Mouse (Mus musculus): ENCODE measurements around the gene Prss8. TPM values are rescaled to one million over a fixed set of nuclear protein-coding genes. Genes with fewer than 3 reads are reported as not detected.
"Not testable (repeated sequence)": the region's sequence is repeated elsewhere in the genome, so short reads cannot be mapped to it uniquely, and the experiment has no call there.

Gene Prss8
- total RNA-seq (2014; fragmentation: Nextera tagmentation) (not detected in 2 replicates), total RNA-seq (2017) (0.52 TPM in 1 of 2 replicates, not detected in the other)

- no peak for ATAC-seq (replicated peaks; ENCODE audit: poor library complexity, severe bottlenecking)
These were observed at the start of gene Prss8 for GRCm38 (mm10) chr7:127929923-127930322. Gene Prss8, minus strand, starts transcription at chr7:127930104.

GRCm38 (mm10) chr7:127978856-127979255, 49.0 kb upstream of the Prss8 start:
- no peak for ATAC-seq (replicated peaks; ENCODE audit: poor library complexity, severe bottlenecking)

- peak; percentile 30 for ATAC-seq (replicated peaks; ENCODE audit: poor library complexity, severe bottlenecking)
These were observed 44.6 kb upstream of the Prss8 start for GRCm38 (mm10) chr7:127974413-127974930.

GRCm38 (mm10) chr7:127967922-127968828, 38.3 kb upstream of the Prss8 start:
- ATAC-seq (replicated peaks; ENCODE audit: poor library complexity, severe bottlenecking), result peak; percentile 38

- ATAC-seq (replicated peaks; ENCODE audit: poor library complexity, severe bottlenecking), result peak; percentile 83
These were observed 37.4 kb upstream of the Prss8 start, which contains the start of gene Fus for GRCm38 (mm10) chr7:127967004-127967921. Gene Fus, plus strand, starts transcription at chr7:127967457.

GRCm38 (mm10) chr7:127966371-127966918, 36.5 kb upstream of the Prss8 start:
- ATAC-seq (replicated peaks; ENCODE audit: poor library complexity, severe bottlenecking), result no peak

GRCm38 (mm10) chr7:127959364-127959763, 29.5 kb upstream of the Prss8 start:
- ATAC-seq (replicated peaks; ENCODE audit: poor library complexity, severe bottlenecking), result no peak

GRCm38 (mm10) chr7:127952864-127953581, 23.1 kb upstream of the Prss8 start:
- peak; percentile 87 for ATAC-seq (replicated peaks; ENCODE audit: poor library complexity, severe bottlenecking)

- ATAC-seq (replicated peaks; ENCODE audit: poor library complexity, severe bottlenecking), result no peak
These were observed 16.6 kb upstream of the Prss8 start, which contains the start of gene Prss36 for GRCm38 (mm10) chr7:127946470-127947023. Gene Prss36, minus strand, starts transcription at chr7:127946725.

- ATAC-seq (replicated peaks; ENCODE audit: poor library complexity, severe bottlenecking), result no peak
These were observed 14.7 kb upstream of the Prss8 start for GRCm38 (mm10) chr7:127944614-127945013.

- ATAC-seq (replicated peaks; ENCODE audit: poor library complexity, severe bottlenecking), result not testable (repeated sequence)
These were observed 12.2 kb upstream of the Prss8 start for GRCm38 (mm10) chr7:127942097-127942496.

- no peak for ATAC-seq (replicated peaks; ENCODE audit: poor library complexity, severe bottlenecking)
These were observed 6.4 kb upstream of the Prss8 start for GRCm38 (mm10) chr7:127936216-127936884.

GRCm38 (mm10) chr7:127935748-127936159, 5.8 kb upstream of the Prss8 start:
- ATAC-seq (replicated peaks; ENCODE audit: poor library complexity, severe bottlenecking), result no peak

GRCm38 (mm10) chr7:127935028-127935722, 5.3 kb upstream of the Prss8 start:
- ATAC-seq (replicated peaks; ENCODE audit: poor library complexity, severe bottlenecking), result peak; percentile 96

- ATAC-seq (replicated peaks; ENCODE audit: poor library complexity, severe bottlenecking), result no peak
These were observed 4.2 kb upstream of the Prss8 start for GRCm38 (mm10) chr7:127934075-127934474.

GRCm38 (mm10) chr7:127932273-127933031, 2.5 kb upstream of the Prss8 start:
- no peak for ATAC-seq (replicated peaks; ENCODE audit: poor library complexity, severe bottlenecking)

Measured in granulocyte monocyte progenitor cell, adult 5-6 weeks (primary cell).